9 mouse cellular contexts compared by ENCODE assay signal in the genomic region with DNA sequence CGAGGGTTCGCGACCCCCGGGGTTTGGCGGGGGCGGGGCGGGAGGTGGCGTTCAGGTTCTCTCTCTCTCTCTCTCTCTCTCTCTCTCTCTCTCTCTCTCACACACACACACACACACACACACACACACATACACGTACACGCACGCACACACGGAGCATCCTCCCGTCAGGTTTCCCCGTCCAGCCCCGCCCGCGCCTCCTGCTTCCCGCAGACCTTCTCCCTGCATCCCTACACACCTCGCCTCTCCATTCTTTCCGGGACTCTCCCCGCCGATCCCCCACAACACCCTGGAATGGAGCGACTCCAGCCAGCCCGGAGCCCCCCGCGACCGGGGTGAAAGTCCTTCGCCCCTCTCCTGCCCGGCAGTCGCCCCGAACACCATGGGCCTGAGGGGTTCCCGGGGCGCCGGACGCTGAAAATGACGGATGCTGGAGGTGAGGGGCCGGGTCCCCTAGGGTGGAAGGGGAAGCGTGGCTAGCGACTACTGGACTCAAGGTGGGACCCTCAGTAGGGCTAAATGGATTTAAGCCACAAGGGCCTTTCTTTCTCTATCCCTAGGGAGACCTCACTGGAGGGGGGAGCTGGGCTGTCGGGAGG. TPM values are rescaled to one million over a fixed set of nuclear protein-coding genes. Genes with fewer than 3 reads are reported as not detected.
DNase-seq lines count a peak whose midpoint lies in the region; ATAC-seq and TF ChIP-seq lines count a peak whose summit lies in the region.
"Had no signal": no experiment of that assay in that cellular context is flagged by ENCODE, and none has a peak within 500 bp of the region (broad histone marks: within the 10 kb centered on the region; RNA-seq: fewer than 3 reads in every experiment).

No protein-coding gene starts in this region.

- peaks cover 21% of the 10 kb centered on the region for H3K79me2 ChIP-seq in C2C12 (ENCODE audit: control insufficient read depth, insufficient read depth)

- peak overlapping the region; percentile 76 for H3K4me3 ChIP-seq in heart, embryonic 11.5 days (ENCODE audit: low read depth, low read length)
- peak overlapping the region; percentile 66 for H3K4me3 ChIP-seq in C2C12 (ENCODE audit: insufficient read depth, poor library complexity, severe bottlenecking)
- peak overlapping the region; percentile 67 for H3K4me3 ChIP-seq in heart, embryonic 15.5 days
- peak overlapping the region; percentile 95 to 99 for H3K4me3 ChIP-seq in liver, embryonic 14.5 days (ENCODE audit: insufficient read depth in 1 of 2, low read depth in 2 of 2, low read length in 2 of 2)
- peak overlapping the region; percentile 81 for H3K4me3 ChIP-seq in stomach, embryonic 16.5 days (replicated peaks; ENCODE audit: low read length)

- peak overlapping the region; percentile 63 for H3ac ChIP-seq in C2C12 (ENCODE audit: control insufficient read depth, insufficient read length, low read depth)

- intact Hi-C loops in heart, postnatal 14 days (cut with DNase I): no loop called here

- H3K4me2 ChIP-seq in heart, embryonic 11.5 days: peak overlapping the region; percentile 94
- peak overlapping the region; percentile 91 for H3K4me2 ChIP-seq in heart, embryonic 15.5 days
- H3K4me2 ChIP-seq in liver, embryonic 14.5 days (ENCODE audit: low read depth): peak overlapping the region; percentile 97
- peak overlapping the region; percentile 79 for H3K4me2 ChIP-seq in stomach, embryonic 16.5 days (ENCODE audit: low read depth, low read length)

- TF ChIP-seq EP300 in liver, embryonic 14.5 days (IDR thresholded peaks at IDR 0.05; ENCODE audit: low read depth): no peak

- peaks cover 6% of the 10 kb centered on the region for H3K79me3 ChIP-seq in C2C12 (ENCODE audit: low read depth)

- under 1% methylated on average over 32 of the region's 40 CpGs for WGBS in heart, embryonic 11.5 days (ENCODE audit: insufficient replicate concordance)
- 2% methylated on average over 33 of the region's 40 CpGs for WGBS in heart, embryonic 15.5 days
- WGBS in liver, embryonic 14.5 days (ENCODE audit: insufficient replicate concordance): 1% methylated on average over 40 of the region's 40 CpGs
- WGBS in stomach, embryonic 16.5 days: under 1% methylated on average over 32 of the region's 40 CpGs

- ATAC-seq in heart, embryonic 11.5 days (replicated peaks; ENCODE audit: insufficient number of reproducible peaks, low FRiP score, low TSS enrichment): no peak
- peak; percentile 38; the same call in 1 of the 2 replicates for ATAC-seq in heart, embryonic 15.5 days (replicated peaks; ENCODE audit: insufficient number of reproducible peaks, insufficient read depth, low FRiP score, low read depth)
- ATAC-seq in liver, embryonic 14.5 days (ENCODE audit: insufficient read depth): no peak
- no peak for ATAC-seq in stomach, embryonic 16.5 days (ENCODE audit: insufficient read depth, low FRiP score)

- H3K27ac ChIP-seq in heart, embryonic 11.5 days (ENCODE audit: low read depth, low read length): peak overlapping the region; percentile 95
- H3K27ac ChIP-seq in heart, embryonic 15.5 days: peak overlapping the region; percentile 80
- H3K27ac ChIP-seq in liver, embryonic 14.5 days: peak overlapping the region; percentile 99
- peak overlapping the region; percentile 92 for H3K27ac ChIP-seq in stomach, embryonic 16.5 days (ENCODE audit: low read length)

- no peak for DNase-seq in heart, postnatal 14 days
- DNase-seq in cerebellum, adult 8-10 months: peak; percentile 73
- DNase-seq in liver, embryonic 14.5 days (ENCODE audit: low read depth in 3 of 3, low spot score in 3 of 3): no peak
- DNase-seq in ovary, postnatal 10 days (ENCODE audit: low spot score): no peak

- 0 out of 2 replicates have a peak, but pooled peaks cover 3% of the 10 kb centered on the region for H3K36me3 ChIP-seq in heart, embryonic 11.5 days (ENCODE audit: control insufficient read depth, insufficient read depth, low read length)
- H3K36me3 ChIP-seq in C2C12 (ENCODE audit: control insufficient read depth, insufficient read depth): peaks cover 24% of the 10 kb centered on the region
- peaks cover 5% of the 10 kb centered on the region; the same call in 1 of the 2 replicates for H3K36me3 ChIP-seq in heart, embryonic 15.5 days
- H3K36me3 ChIP-seq in liver, embryonic 14.5 days (replicated peaks; ENCODE audit: control insufficient read depth, insufficient read depth, low read depth): peaks cover 20% of the 10 kb centered on the region
- H3K36me3 ChIP-seq in stomach, embryonic 16.5 days (ENCODE audit: control insufficient read depth, insufficient read depth, low read length): 0 out of 2 replicates have a peak, but pooled peaks cover 6% of the 10 kb centered on the region

- TF ChIP-seq CTCF in C2C12 (IDR thresholded peaks at IDR 0.05; ENCODE audit: control insufficient read depth, insufficient read depth, insufficient read length): no peak
- no peak for TF ChIP-seq CTCF in liver, embryonic 14.5 days (IDR thresholded peaks at IDR 0.05; ENCODE audit: low read depth)

- H3K9me3 ChIP-seq in heart, embryonic 11.5 days (replicated peaks; ENCODE audit: control insufficient read depth, low read length): no peaks in the 10 kb centered on the region
- H3K9me3 ChIP-seq in heart, embryonic 15.5 days (replicated peaks): no peaks in the 10 kb centered on the region
- no peaks in the 10 kb centered on the region for H3K9me3 ChIP-seq in liver, embryonic 14.5 days (ENCODE audit: control insufficient read depth, low read length)
- H3K9me3 ChIP-seq in stomach, embryonic 16.5 days (replicated peaks; ENCODE audit: control insufficient read depth, low read length): no peaks in the 10 kb centered on the region

- peaks cover 43% of the 10 kb centered on the region for H3K4me1 ChIP-seq in heart, embryonic 11.5 days (ENCODE audit: control insufficient read depth, insufficient read depth, low read length)
- H3K4me1 ChIP-seq in heart, embryonic 15.5 days (replicated peaks): peaks cover 50% of the 10 kb centered on the region
- H3K4me1 ChIP-seq in liver, embryonic 14.5 days (replicated peaks; ENCODE audit: control insufficient read depth in 2 of 2, insufficient read depth in 2 of 2, low read length in 1 of 2): peaks cover 50 to 64% of the 10 kb centered on the region in 2 experiments
- H3K4me1 ChIP-seq in stomach, embryonic 16.5 days (ENCODE audit: control insufficient read depth, insufficient read depth, low read length): peaks cover 49% of the 10 kb centered on the region

- H3K27me3 ChIP-seq in heart, embryonic 11.5 days (ENCODE audit: control insufficient read depth, insufficient read depth, low read length): no peaks in the 10 kb centered on the region
- H3K27me3 ChIP-seq in C2C12 (ENCODE audit: control insufficient read depth, insufficient read depth, insufficient read length): no peaks in the 10 kb centered on the region
- no peaks in the 10 kb centered on the region for H3K27me3 ChIP-seq in heart, embryonic 15.5 days
- H3K27me3 ChIP-seq in liver, embryonic 14.5 days (ENCODE audit: control insufficient read depth, insufficient read depth, low read length): peaks cover 3% of the 10 kb centered on the region; the same call in 1 of the 2 replicates
- H3K27me3 ChIP-seq in stomach, embryonic 16.5 days (ENCODE audit: control insufficient read depth, insufficient read depth, low read length): no peaks in the 10 kb centered on the region

- peak overlapping the region; percentile 93 for H3K9ac ChIP-seq in heart, embryonic 11.5 days (ENCODE audit: low read depth, low read length)
- peak overlapping the region; percentile 74 for H3K9ac ChIP-seq in heart, embryonic 15.5 days
- H3K9ac ChIP-seq in liver, embryonic 14.5 days (replicated peaks): peak overlapping the region; percentile 100
- peak overlapping the region; percentile 90 for H3K9ac ChIP-seq in stomach, embryonic 16.5 days (ENCODE audit: low read length)

RNA-seq across cellular contexts. Expression of gene Samd14, which starts 0.6 kb away (rescaled TPM):
- 16.0 and 16.3 TPM in 2 replicates for polyA plus RNA-seq in heart, embryonic 11.5 days (2014; fragmentation: Nextera tagmentation; extraction: Ambion mirVana)
- 1 to 10 TPM; 2.2 TPM for total RNA-seq in heart, postnatal 14 days (2021)
- 14.0 TPM for polyA plus RNA-seq in C2C12 (2012; fragmentation: generic; extraction: Trizol)
- 8.0 and 13.2 TPM in 2 replicates for polyA plus RNA-seq in heart, embryonic 15.5 days (2015; fragmentation: Nextera tagmentation; extraction: Ambion mirVana)
- polyA plus RNA-seq in liver, embryonic 14.5 days (2012; rRNA removed): 33.1 and 41.9 TPM in 2 replicates
- 24.7 and 34.2 TPM in 2 replicates for polyA plus RNA-seq in liver, embryonic 14.5 days (2014; fragmentation: Nextera tagmentation; extraction: Ambion mirVana)
- 14.7 and 15.9 TPM in 2 replicates for polyA plus RNA-seq in stomach, embryonic 16.5 days (2015; fragmentation: Nextera tagmentation; extraction: Ambion mirVana)

RNA-seq across cellular contexts. Expression of gene Ppp1r9b, which starts 19.4 kb away (rescaled TPM):
- 11.4 and 16.3 TPM in 2 replicates for polyA plus RNA-seq in heart, embryonic 11.5 days (2014; fragmentation: Nextera tagmentation; extraction: Ambion mirVana)
- 10 to 100 TPM; 50.5 to 52.1 TPM for total RNA-seq in heart, postnatal 14 days (2021)
- 31.8 TPM for polyA plus RNA-seq in C2C12 (2012; fragmentation: generic; extraction: Trizol)
- polyA plus RNA-seq in heart, embryonic 15.5 days (2015; fragmentation: Nextera tagmentation; extraction: Ambion mirVana): 5.0 and 6.6 TPM in 2 replicates
- polyA plus RNA-seq in liver, embryonic 14.5 days (2012; rRNA removed): 14.1 and 14.9 TPM in 2 replicates
- polyA plus RNA-seq in liver, embryonic 14.5 days (2014; fragmentation: Nextera tagmentation; extraction: Ambion mirVana): 8.8 and 10.4 TPM in 2 replicates
- 6.6 and 8.0 TPM in 2 replicates for polyA plus RNA-seq in stomach, embryonic 16.5 days (2015; fragmentation: Nextera tagmentation; extraction: Ambion mirVana)

RNA-seq across cellular contexts. Expression of gene Pdk2, which starts 30.9 kb away (rescaled TPM):
- 45.6 and 53.0 TPM in 2 replicates for polyA plus RNA-seq in heart, embryonic 11.5 days (2014; fragmentation: Nextera tagmentation; extraction: Ambion mirVana)
- 100 to 1,000 TPM; 297 to 326 TPM for total RNA-seq in heart, postnatal 14 days (2021)
- 1.8 TPM for polyA plus RNA-seq in C2C12 (2012; fragmentation: generic; extraction: Trizol)
- polyA plus RNA-seq in heart, embryonic 15.5 days (2015; fragmentation: Nextera tagmentation; extraction: Ambion mirVana): 114 and 117 TPM in 2 replicates
- 3.5 and 3.6 TPM in 2 replicates for polyA plus RNA-seq in liver, embryonic 14.5 days (2012; rRNA removed)
- polyA plus RNA-seq in liver, embryonic 14.5 days (2014; fragmentation: Nextera tagmentation; extraction: Ambion mirVana): 7.0 and 9.1 TPM in 2 replicates
- polyA plus RNA-seq in stomach, embryonic 16.5 days (2015; fragmentation: Nextera tagmentation; extraction: Ambion mirVana): 37.9 and 39.3 TPM in 2 replicates

RNA-seq across cellular contexts. Expression of gene Sgca, which starts 34.1 kb away (rescaled TPM):
- polyA plus RNA-seq in heart, embryonic 11.5 days (2014; fragmentation: Nextera tagmentation; extraction: Ambion mirVana): 24.7 and 25.3 TPM in 2 replicates
- total RNA-seq in heart, postnatal 14 days (2021): 100 to 1,000 TPM; 135 to 139 TPM
- polyA plus RNA-seq in C2C12 (2012; fragmentation: generic; extraction: Trizol): 5.3 TPM
- polyA plus RNA-seq in heart, embryonic 15.5 days (2015; fragmentation: Nextera tagmentation; extraction: Ambion mirVana): 22.1 and 24.7 TPM in 2 replicates
- 0.04 TPM in 1 of 2 replicates, not detected in the other for polyA plus RNA-seq in liver, embryonic 14.5 days (2012; rRNA removed)
- polyA plus RNA-seq in liver, embryonic 14.5 days (2014; fragmentation: Nextera tagmentation; extraction: Ambion mirVana): not detected in 2 replicates
- 0.41 and 3.2 TPM in 2 replicates for polyA plus RNA-seq in stomach, embryonic 16.5 days (2015; fragmentation: Nextera tagmentation; extraction: Ambion mirVana)

RNA-seq across cellular contexts. Expression of gene Hils1, which starts 42.8 kb away (rescaled TPM):
- polyA plus RNA-seq in heart, embryonic 11.5 days (2014; fragmentation: Nextera tagmentation; extraction: Ambion mirVana): 0.24 TPM in 1 of 2 replicates, not detected in the other
- not detected for total RNA-seq in heart, postnatal 14 days (2021)
- polyA plus RNA-seq in C2C12 (2012; fragmentation: generic; extraction: Trizol): not detected
- polyA plus RNA-seq in heart, embryonic 15.5 days (2015; fragmentation: Nextera tagmentation; extraction: Ambion mirVana): 0.15 and 0.22 TPM in 2 replicates
- polyA plus RNA-seq in liver, embryonic 14.5 days (2012; rRNA removed): not detected in 2 replicates
- not detected in 2 replicates for polyA plus RNA-seq in liver, embryonic 14.5 days (2014; fragmentation: Nextera tagmentation; extraction: Ambion mirVana)
- polyA plus RNA-seq in stomach, embryonic 16.5 days (2015; fragmentation: Nextera tagmentation; extraction: Ambion mirVana): not detected in 2 replicates
- polyA plus RNA-seq: large intestine, adult 2 months had no signal
